In genomic region chr3:138208821-138209220, GRCm38 (mm10) we compare ENCODE assay signal across 12 mouse cellular contexts.
"Had no signal": no experiment of that assay in that cellular context is flagged by ENCODE, and none has a peak within 500 bp of the region (broad histone marks: within the 10 kb centered on the region; RNA-seq: fewer than 3 reads in every experiment).

No protein-coding gene starts in this region.

- DNase-seq: left cerebral cortex, postnatal 4 days; liver; liver, embryonic 13.5 days; liver, postnatal 0 days; lung, adult 18-20 months; lung, adult 2 months; lung, embryonic 14.5 days; lung, postnatal 10 days; lung, postnatal 14 days; lung, postnatal 36 days; lung, postnatal 4 days; midbrain, embryonic 14.5 days had no signal
